Mouse (Mus musculus) forebrain, embryonic 16.5 days (tissue): ENCODE results near the gene Cmklr1. TPM values are rescaled to one million over a fixed set of nuclear protein-coding genes. Genes with fewer than 3 reads are reported as not detected.

Experiments
- ATAC-seq: fragments of 200-750 bp; cut with Nextera tagmentation; 2 replicates; pipeline ENCODE4 v1.8.0; 2017; ENCODE audit warnings: mild to moderate bottlenecking, moderate library complexity
- H3K27ac ChIP-seq: fragments of 300-500 bp; sonication (generic); 2 replicates; pipeline ENCODE4 v1.5.1; 2014; ENCODE audit warnings: low read length, control low read depth
- H3K27me3 ChIP-seq: fragments of 300-500 bp; sonication (generic); replicated peaks from 2 replicates; pipeline ENCODE4 v1.6.1; 2014; ENCODE audit warnings: low read length; ENCODE audit not compliant: control insufficient read depth, insufficient read depth
- H3K36me3 ChIP-seq: fragments of 300-500 bp; sonication (generic); 2 replicates; pipeline ENCODE4 v1.6.1; 2014; ENCODE audit not compliant: control insufficient read depth, insufficient read depth
- H3K4me1 ChIP-seq: fragments of 300-500 bp; sonication (generic); replicated peaks from 2 replicates; pipeline ENCODE4 v1.6.1; 2014; ENCODE audit warnings: low read length; ENCODE audit not compliant: control insufficient read depth, insufficient read depth
- H3K4me2 ChIP-seq: fragments of 300-500 bp; sonication (generic); 2 replicates; pipeline ENCODE4 v1.6.1; 2014; ENCODE audit warnings: mild to moderate bottlenecking, low read length, control low read depth
- H3K4me3 ChIP-seq: fragments of 300-500 bp; sonication (generic); replicated peaks from 2 replicates; pipeline ENCODE4 v1.5.1; 2014; ENCODE audit warnings: mild to moderate bottlenecking, low read length, control low read depth
- H3K9ac ChIP-seq: fragments of 300-500 bp; sonication (generic); replicated peaks from 2 replicates; pipeline ENCODE4 v1.6.1; 2014; ENCODE audit warnings: low read depth, low read length, control low read depth
- H3K9me3 ChIP-seq: fragments of 300-500 bp; sonication (generic); 2 replicates; pipeline ENCODE4 v1.6.1; 2016; ENCODE audit warnings: low read length; ENCODE audit not compliant: control insufficient read depth
- WGBS: fragments of 180-500 bp; shearing (Covaris S2); extraction: QIAGEN DNeasy Blood & Tissue Kit; methylation state at CpG from one replicate; pipeline ENCODE4 v1.1.7; 2014; 5-methylcytosine and 5-hydroxymethylcytosine counted together
- polyA plus RNA-seq: library from polyadenylated mRNA; unstranded; fragments of >200 nt; fragmentation: Nextera tagmentation; extraction: Ambion mirVana; gene quantifications from 2 replicates; pipeline ENCODE4 v1.2.1, GENCODE M21; 2015

Cmklr1 gene
- polyA plus RNA-seq, 1 experiment from 2014 or later, result 2.3 TPM

DNA sequence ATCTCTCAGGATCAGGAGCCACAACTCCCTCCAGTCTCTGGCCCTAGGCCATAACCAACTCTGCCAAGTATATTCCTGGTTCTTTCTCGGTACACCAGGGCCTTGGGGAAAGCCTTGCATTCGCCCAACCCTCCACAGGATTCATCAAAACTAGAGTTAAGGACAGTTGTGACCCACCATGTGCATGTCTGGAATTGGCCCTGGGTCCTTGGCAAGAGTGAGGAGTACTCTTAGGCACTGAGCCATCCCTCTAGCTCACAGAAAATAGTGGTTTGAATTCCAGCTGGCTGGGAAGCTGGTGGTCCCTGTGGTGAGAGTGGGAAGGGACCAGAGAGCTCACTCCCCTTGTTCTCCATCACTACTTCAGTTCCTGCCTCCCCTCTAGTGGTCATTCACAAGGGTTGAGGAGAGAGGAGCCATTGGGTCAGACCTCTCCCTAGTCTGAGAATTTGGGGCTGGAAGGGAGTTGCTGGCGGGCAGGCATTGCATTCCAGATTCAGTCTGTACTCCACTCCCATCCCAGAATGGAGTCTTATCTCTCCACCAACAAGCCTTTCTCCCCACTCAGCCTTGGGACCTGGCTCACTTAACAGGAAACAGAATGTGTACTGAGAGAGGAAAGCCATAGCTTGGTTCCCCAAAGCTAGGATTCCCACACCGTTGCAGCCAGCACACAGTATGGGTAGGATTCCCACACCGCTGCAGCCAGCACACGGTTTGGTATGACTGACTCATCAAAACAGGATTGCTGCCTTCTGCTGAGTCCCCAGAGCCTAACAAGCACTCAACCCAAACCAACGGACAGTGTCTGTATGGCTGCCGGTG lies 43.1 kb downstream of the Cmklr1 start:
- H3K27me3 ChIP-seq, result no peaks in the 10 kb centered on the region
- H3K4me3 ChIP-seq, result no peak overlapping the region
- H3K27ac ChIP-seq, result no peak overlapping the region
- WGBS, result 80% methylated on average over 8 of the region's 8 CpGs
- H3K9me3 ChIP-seq, result no peaks in the 10 kb centered on the region
- no peak overlapping the region for H3K9ac ChIP-seq
- H3K4me1 ChIP-seq, result 0 out of 2 replicates have a peak, but pooled peaks cover 5% of the 10 kb centered on the region
- H3K36me3 ChIP-seq, result no peaks in the 10 kb centered on the region
- no peak for ATAC-seq
- no peak overlapping the region for H3K4me2 ChIP-seq

DNA sequence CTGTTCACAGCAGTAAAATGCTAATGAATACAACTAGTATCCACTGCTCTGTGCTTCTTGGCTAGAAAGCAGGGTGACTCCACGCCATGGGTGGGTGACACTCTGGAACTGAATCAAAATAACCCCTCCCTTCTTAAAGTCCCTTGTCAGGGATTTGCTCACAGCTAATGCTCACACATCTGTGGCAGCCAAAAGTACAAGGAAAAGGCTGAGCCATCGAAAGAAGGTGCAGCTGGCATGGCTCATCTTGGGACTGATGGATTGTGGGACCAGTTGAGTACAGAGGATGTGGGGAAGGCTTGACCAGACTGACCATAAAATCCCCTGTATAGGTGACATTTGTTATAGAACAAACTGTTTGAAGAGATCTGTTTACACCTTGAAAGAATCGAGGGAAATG lies 44.1 kb downstream of the Cmklr1 start:
- no peaks in the 10 kb centered on the region for H3K27me3 ChIP-seq
- 0 out of 2 replicates have a peak, but pooled peaks cover 5% of the 10 kb centered on the region for H3K4me1 ChIP-seq
- no peak overlapping the region for H3K4me2 ChIP-seq
- 72% methylated on average over 3 of the region's 3 CpGs for WGBS
- no peak overlapping the region for H3K27ac ChIP-seq
- no peaks in the 10 kb centered on the region for H3K9me3 ChIP-seq
- ATAC-seq, result no peak
- H3K4me3 ChIP-seq, result no peak overlapping the region
- H3K36me3 ChIP-seq, result no peaks in the 10 kb centered on the region
- no peak overlapping the region for H3K9ac ChIP-seq

DNA sequence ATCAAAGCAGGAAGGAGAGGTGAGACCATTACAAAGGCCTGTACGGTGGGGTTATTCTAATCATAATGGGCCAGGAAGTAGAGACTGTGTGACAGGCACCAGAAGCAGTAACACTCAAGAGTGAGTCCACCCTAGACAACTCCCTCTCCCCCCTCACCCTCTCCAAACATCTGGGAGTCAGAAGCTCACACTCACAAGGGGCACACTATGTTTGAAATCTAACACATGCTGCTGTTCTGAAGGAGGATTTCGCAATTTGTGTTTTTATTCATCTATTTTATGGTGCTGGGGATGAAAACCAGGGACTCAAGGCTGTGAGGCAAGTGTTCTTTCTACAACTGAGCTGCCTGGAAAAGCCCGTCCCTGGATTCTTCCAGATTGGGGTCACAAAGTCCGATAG lies 45.5 kb downstream of the Cmklr1 start:
- 85% methylated on average over 4 of the region's 4 CpGs for WGBS
- no peak overlapping the region for H3K27ac ChIP-seq
- 0 out of 2 replicates have a peak, but pooled peaks cover 5% of the 10 kb centered on the region for H3K4me1 ChIP-seq
- no peak overlapping the region for H3K4me2 ChIP-seq
- no peak for ATAC-seq
- no peak overlapping the region for H3K4me3 ChIP-seq
- H3K9ac ChIP-seq, result no peak overlapping the region
- no peaks in the 10 kb centered on the region for H3K36me3 ChIP-seq
- no peaks in the 10 kb centered on the region for H3K27me3 ChIP-seq
- H3K9me3 ChIP-seq, result no peaks in the 10 kb centered on the region

DNA sequence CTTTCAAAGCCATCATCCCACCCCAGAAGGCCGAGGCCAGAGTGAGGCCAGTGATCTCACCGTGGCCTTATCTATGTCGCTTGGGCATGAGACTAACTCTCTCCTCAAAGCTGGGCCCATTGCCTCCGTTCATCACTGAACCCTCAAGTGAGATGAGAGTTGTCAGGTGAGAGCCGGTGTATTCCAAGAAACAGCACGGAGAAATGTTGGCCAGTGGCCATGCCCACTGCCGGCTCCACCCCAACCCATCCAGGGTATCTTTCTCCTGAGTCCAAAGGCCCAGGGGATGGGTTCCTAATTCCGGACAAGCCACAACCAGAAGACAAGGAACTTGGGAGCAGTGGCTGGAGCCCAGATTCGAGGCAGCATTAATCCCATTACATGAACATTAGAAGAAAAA lies 46.8 kb downstream of the Cmklr1 start:
- 78% methylated on average over 9 of the region's 9 CpGs for WGBS
- no peak overlapping the region for H3K4me2 ChIP-seq
- no peaks in the 10 kb centered on the region for H3K36me3 ChIP-seq
- no peak overlapping the region for H3K4me3 ChIP-seq
- H3K9me3 ChIP-seq, result no peaks in the 10 kb centered on the region
- H3K4me1 ChIP-seq, result 0 out of 2 replicates have a peak, but pooled peaks cover 5% of the 10 kb centered on the region
- no peak overlapping the region for H3K27ac ChIP-seq
- no peak for ATAC-seq
- H3K9ac ChIP-seq, result no peak overlapping the region
- H3K27me3 ChIP-seq, result no peaks in the 10 kb centered on the region

- Histone ChIP-seq H3K9ac (no peak overlapping the region), H3K4me3 (no peak overlapping the region), H3K9me3 (no peaks in the 10 kb centered on the region), H3K4me2 (no peak overlapping the region), H3K36me3 (no peaks in the 10 kb centered on the region), H3K27me3 (no peaks in the 10 kb centered on the region), H3K4me1 (no peaks in the 10 kb centered on the region), H3K27ac (no peak overlapping the region)
- no peak for ATAC-seq
- WGBS, result 73% methylated on average over 4 of the region's 4 CpGs
Observed at GRCm38 (mm10) chr5:113600803-113601202, 49.4 kb downstream of the Cmklr1 start.

DNA sequence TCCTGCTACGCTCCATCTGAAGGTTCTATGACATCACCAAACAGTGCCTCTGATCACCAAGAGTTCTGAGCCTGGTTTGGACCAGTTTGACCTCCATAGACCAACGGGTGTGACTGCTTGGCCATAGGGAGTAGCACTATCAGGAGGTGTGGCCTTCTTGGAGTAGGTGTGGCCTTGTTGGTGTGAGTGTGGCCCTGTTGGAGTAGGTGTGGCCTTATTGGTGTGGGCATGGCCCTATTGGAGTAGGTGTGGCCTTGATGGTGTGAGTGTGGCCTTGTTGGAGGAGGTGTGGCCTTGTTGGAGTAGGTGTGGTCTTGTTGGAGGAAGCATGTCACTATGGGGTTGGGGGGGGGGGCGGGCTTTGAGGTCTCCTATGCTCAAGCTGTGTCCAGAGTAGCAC lies 50.0 kb downstream of the Cmklr1 start:
- Histone ChIP-seq H3K36me3 (no peaks in the 10 kb centered on the region), H3K27ac (no peak overlapping the region)
- 70% methylated on average over 3 of the region's 3 CpGs for WGBS

DNA sequence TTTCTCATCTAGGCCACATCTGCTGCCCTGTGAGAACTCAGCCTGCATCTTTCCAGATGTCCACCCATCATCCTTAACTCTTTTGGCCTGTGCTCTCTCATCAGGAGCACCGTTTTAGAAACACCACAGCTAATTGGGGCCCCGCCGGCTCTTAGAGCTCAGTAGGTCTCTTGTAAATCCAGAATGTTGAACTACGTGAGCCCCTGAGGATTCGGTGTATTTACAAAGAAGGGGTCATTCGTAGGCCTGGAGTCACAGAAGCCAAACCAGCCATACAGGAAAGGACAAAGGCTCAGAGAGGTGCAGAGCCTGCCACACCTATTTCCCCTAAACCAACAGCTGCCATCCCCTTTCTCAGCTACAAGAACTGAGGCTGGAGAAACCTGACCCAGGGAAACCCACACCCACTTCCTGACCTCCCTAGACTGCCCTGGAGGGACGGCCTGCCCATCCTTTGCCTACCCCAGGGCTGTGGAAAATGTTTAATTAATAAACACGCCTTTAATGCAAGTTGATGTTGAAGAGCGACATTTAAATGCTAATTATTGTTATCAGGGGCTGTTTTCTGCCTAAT lies 53.4 kb downstream of the Cmklr1 start:
- Histone ChIP-seq H3K27ac (no peak overlapping the region), H3K4me2 (no peak overlapping the region)
- 65% methylated on average over 9 of the region's 9 CpGs for WGBS

More for the DNA sequence above, 50.0 kb downstream of the Cmklr1 start:
- Histone ChIP-seq H3K9me3 (no peaks in the 10 kb centered on the region), H3K27me3 (no peaks in the 10 kb centered on the region), H3K9ac (no peak overlapping the region), H3K4me2 (no peak overlapping the region), H3K4me3 (no peak overlapping the region), H3K4me1 (no peaks in the 10 kb centered on the region)
- ATAC-seq, result no peak

GRCm38 (mm10) chr5:113596252-113596651 lies 54.0 kb downstream of the Cmklr1 start:
- H3K27me3 ChIP-seq, result no peaks in the 10 kb centered on the region
- H3K4me3 ChIP-seq, result no peak overlapping the region
- peaks cover 22% of the 10 kb centered on the region for H3K4me1 ChIP-seq
- no peaks in the 10 kb centered on the region for H3K36me3 ChIP-seq
- H3K9ac ChIP-seq, result no peak overlapping the region
- no peak overlapping the region for H3K4me2 ChIP-seq
- H3K9me3 ChIP-seq, result no peaks in the 10 kb centered on the region
- no peak for ATAC-seq
- H3K27ac ChIP-seq, result no peak overlapping the region
- WGBS, result 87% methylated on average over 9 of the region's 9 CpGs

More for the DNA sequence above, 53.4 kb downstream of the Cmklr1 start:
- no peaks in the 10 kb centered on the region for H3K9me3 ChIP-seq
- no peak overlapping the region for H3K9ac ChIP-seq
- H3K4me1 ChIP-seq, result peaks cover 16% of the 10 kb centered on the region
- H3K4me3 ChIP-seq, result no peak overlapping the region
- H3K36me3 ChIP-seq, result no peaks in the 10 kb centered on the region
- ATAC-seq, result no peak
- no peaks in the 10 kb centered on the region for H3K27me3 ChIP-seq

DNA sequence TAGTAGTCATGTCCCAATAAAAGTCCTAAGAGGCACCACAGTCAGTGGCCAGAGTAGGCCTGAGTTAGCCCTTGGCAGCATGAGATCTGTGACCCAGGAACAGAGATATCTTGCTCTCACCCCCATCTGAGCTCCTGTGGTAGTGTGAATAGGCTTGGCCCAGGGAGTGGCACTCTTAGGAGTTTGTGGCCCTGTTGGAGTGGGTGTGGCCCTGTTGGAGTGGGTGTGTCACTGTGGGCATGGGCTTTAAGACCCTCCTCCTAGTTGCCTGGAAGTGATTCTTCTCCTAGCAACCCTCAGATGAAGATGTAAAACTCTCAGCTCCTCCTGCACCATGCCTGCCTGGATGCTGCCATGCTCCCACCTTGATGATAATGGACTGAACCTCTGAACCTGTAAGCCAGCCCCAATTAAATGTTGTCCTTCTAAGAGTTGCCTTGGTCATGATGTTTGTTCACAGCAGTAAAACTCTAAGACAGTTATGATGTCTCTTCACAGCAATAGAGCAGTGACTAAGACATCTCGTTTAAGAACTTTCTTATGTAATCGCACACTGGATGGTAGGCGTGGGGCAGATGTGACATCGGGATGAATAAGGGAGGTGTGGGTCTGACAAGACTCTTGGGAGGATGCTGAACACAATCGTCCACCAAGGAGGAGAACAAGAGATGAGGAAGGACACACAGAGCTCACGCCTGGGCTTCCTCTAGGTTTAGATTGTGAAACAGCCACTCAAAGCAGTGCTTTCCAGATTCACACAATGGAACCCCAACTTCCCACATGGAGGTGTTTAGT lies 56.1 kb downstream of the Cmklr1 start:
- peaks cover 26% of the 10 kb centered on the region for H3K4me1 ChIP-seq
- H3K9ac ChIP-seq, result no peak overlapping the region
- H3K27ac ChIP-seq, result no peak overlapping the region
- 93% methylated on average over 6 of the region's 6 CpGs for WGBS
- no peaks in the 10 kb centered on the region for H3K9me3 ChIP-seq
- H3K4me3 ChIP-seq, result no peak overlapping the region
- no peaks in the 10 kb centered on the region for H3K27me3 ChIP-seq
- no peak for ATAC-seq
- H3K4me2 ChIP-seq, result no peak overlapping the region
- H3K36me3 ChIP-seq, result no peaks in the 10 kb centered on the region
